Mouse (Mus musculus): Measurements from ENCODE around the gene Spred3.
"Not testable (repeated sequence)": the region's sequence is repeated elsewhere in the genome, so short reads cannot be mapped to it uniquely, and the experiment has no call there.

Gene Spred3

DNA sequence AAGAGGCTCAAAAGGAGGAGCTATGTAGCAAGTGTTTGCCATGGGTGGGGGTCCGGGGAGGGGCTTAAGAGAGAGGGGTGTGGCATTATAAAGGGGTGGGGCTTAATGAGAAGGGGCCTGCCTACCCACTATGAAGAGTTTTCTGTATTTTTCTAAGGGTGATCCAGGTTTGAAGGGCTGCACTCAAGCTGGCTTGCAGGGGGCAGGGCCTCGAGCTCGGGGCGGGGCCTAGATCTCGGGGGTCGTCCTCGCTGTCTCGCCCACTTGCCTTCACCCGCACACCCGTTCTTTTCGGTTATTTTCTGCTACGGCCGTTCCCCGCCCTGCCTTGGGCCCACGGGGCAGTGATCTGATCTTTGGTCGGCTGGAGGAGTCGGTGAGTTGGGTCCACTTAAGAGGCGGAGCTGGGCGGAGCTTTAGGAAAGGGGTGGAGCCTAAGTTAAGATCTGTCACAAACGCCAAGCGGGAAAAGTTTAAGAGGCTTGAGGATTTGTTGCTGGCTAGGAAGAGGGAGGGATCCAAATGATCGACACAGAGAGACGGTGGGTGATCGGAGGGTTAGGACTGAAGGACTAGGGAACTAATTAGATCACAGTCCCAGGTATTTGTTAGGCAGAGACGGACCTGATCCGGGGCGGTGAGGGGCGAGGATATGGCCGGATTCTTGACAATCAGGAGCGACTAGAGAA is at the start of gene Spred3, which contains the start of gene Ggn:
TSS of gene Spred3 (minus strand) at position 346 of the 689 bp plus-strand sequence.
TSS of gene Ggn (plus strand) at position 145 of the 689 bp plus-strand sequence.
- DNase-seq (ENCODE audit: low read depth in 2 of 2, low spot score in 2 of 2) = no peak

- no peak for DNase-seq (ENCODE audit: low read depth in 2 of 2, low spot score in 2 of 2)
These were observed 44.6 kb upstream of the Spred3 start for GRCm38 (mm10) chr7:29214846-29215245.

GRCm38 (mm10) chr7:29214236-29214635 is 44.0 kb upstream of the Spred3 start:
- no peak for DNase-seq (ENCODE audit: low read depth in 2 of 2, low spot score in 2 of 2)

GRCm38 (mm10) chr7:29213675-29214082 is 43.5 kb upstream of the Spred3 start, which contains the start of gene Catsperg1:
Gene Catsperg1, minus strand, starts transcription at chr7:29214035.
- DNase-seq (ENCODE audit: low read depth in 2 of 2, low spot score in 2 of 2) = no peak

DNA sequence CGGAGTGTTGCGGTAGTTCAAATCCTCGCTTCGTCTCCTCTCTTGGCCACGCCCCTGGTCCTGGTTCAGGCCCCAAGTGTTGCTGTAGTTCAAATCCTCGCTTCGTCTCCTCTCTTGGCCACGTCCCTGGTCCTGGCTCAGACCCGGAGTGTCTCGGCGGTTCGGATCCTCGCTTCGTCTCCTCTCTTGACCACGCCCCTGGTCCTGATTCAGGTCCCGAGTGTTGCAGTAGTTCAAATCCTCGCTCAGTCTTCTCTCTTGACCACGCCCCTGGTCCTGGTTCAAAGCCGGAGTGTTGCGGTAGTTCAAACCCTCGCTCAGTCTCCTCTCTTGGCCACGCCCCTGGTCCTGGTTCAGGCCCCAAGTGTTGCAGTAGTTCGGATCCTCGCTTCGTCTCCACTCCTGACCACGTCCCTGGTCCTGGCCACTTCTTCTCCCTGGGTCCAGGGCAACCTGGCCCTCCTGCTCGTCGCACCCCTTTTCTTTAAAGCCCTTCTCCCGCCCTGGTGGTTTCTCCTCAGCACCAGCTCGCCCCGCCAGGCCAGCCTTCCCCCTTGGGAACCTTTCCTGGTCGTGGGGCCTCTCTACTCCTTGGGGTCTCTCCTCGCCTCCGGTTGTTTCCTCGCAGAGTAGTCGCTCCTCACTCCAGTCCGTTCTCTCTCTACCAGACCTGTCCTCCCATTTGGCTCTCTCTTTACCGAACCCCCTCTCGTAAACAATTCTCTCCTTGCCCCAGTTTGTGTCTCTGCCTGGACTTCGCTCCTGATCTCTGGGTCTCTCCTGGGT is 42.8 kb upstream of the Spred3 start:
- DNase-seq (ENCODE audit: low read depth in 2 of 2, low spot score in 2 of 2) = not testable (repeated sequence)

- DNase-seq (ENCODE audit: low read depth in 2 of 2, low spot score in 2 of 2) = no peak
These were observed 42.1 kb upstream of the Spred3 start for GRCm38 (mm10) chr7:29212199-29212765.

- peak; percentile 67 to 85 for DNase-seq (ENCODE audit: low read depth in 2 of 2, low spot score in 2 of 2)
These were observed 41.4 kb upstream of the Spred3 start for GRCm38 (mm10) chr7:29211415-29212198.

GRCm38 (mm10) chr7:29211013-29211412 is 40.8 kb upstream of the Spred3 start:
- not testable (repeated sequence) for DNase-seq (ENCODE audit: low read depth in 2 of 2, low spot score in 2 of 2)

DNA sequence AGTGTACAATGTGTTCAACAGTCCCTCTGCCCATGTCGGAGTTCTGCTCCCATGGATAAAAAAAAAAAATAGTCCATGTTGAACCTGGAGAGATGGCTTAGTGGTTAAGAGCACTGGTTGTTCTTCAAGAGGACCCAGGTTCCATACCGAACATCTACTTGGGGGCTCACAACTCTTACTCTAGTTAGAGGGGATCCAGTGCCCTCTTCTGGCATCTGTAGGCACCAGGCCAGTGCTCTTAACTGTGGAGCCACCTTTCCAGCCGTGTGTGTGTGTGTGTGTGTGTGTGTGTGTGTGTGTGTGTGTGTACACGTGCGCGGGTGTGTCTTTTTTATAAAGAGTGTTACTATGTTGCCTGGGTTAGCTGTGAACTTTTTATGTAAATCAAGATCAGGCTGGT is 32.4 kb upstream of the Spred3 start:
- DNase-seq (ENCODE audit: low read depth in 2 of 2, low spot score in 2 of 2) = no peak

- DNase-seq (ENCODE audit: low read depth in 2 of 2, low spot score in 2 of 2) = not testable (repeated sequence)
These were observed 24.0 kb upstream of the Spred3 start for GRCm38 (mm10) chr7:29194230-29194629.

GRCm38 (mm10) chr7:29181323-29181722 is 11.1 kb upstream of the Spred3 start:
- DNase-seq (ENCODE audit: low read depth in 2 of 2, low spot score in 2 of 2) = not testable (repeated sequence)

DNA sequence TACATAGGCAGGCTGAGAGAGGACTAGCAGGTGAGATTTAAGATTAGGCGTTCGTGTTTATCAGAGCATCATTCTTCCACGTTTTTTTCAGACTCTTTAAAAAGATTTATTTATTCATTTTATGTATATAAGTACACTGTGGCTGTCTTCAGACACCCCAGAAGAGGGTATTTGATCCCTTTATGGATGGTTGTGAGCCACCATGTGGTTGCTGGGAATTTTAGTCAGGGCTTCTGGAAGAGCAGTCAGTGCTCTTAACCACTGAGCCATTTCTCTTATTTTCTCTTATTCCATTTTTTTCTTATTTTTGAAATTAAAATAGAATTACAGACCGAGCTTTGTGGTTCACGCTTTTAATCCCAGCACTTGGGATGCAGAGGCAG is 10.6 kb upstream of the Spred3 start:
- DNase-seq (ENCODE audit: low read depth in 2 of 2, low spot score in 2 of 2) = no peak

DNA sequence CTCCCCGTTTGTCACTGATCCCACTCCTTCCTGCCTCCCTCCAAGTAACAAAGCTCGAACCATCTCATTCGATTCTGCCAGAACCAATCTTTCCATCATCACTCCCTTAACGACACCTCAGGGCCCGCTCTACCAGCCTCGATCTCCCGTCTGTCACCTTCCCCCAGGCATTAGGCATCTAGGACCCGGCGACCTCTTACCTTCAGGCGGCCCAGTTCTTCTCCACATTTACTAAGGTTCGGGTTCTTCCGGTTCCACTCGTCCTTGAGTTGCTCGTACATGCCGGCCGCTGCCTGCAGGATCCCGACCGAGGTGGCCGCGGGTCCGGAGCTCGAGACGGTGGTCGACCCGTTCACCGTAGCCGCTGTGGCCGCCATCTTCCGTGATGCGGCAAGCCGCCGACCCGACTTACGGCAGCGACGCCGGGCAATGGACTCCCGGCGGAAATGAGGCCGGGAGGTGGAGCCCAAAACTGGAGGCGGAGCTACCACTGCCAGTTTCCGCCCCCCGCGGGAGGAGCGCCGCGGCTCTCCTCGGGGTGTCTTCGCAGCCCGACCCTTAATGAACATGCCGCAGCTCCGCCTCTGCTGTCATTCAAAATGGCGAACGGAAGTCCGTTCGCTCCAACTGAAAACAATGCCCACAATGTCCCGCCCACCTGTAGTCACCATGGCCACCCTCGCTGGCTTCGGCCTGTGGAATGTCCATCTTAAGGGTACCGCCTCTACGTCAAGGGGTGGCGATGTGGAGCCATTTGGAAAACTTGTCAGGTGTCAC is 10.1 kb upstream of the Spred3 start, which contains the start of gene Psmd8:
TSS of gene Psmd8 (minus strand) at position 625 of the 777 bp plus-strand sequence.
- peak; percentile 94 to 96 for DNase-seq (ENCODE audit: low read depth in 2 of 2, low spot score in 2 of 2)

GRCm38 (mm10) chr7:29179323-29179722 is 9.1 kb upstream of the Spred3 start:
- DNase-seq (ENCODE audit: low read depth in 2 of 2, low spot score in 2 of 2) = no peak

GRCm38 (mm10) chr7:29178106-29178505 is 7.9 kb upstream of the Spred3 start:
- no peak for DNase-seq (ENCODE audit: low read depth in 2 of 2, low spot score in 2 of 2)

- DNase-seq (ENCODE audit: low read depth in 2 of 2, low spot score in 2 of 2) = no peak
These were observed 2.3 kb upstream of the Spred3 start for GRCm38 (mm10) chr7:29172390-29173016.

- DNase-seq (ENCODE audit: low read depth in 2 of 2, low spot score in 2 of 2) = no peak
These were observed 1.4 kb upstream of the Spred3 start for GRCm38 (mm10) chr7:29171562-29172097.

GRCm38 (mm10) chr7:29170755-29171561 is 747 bp upstream of the Spred3 start:
- DNase-seq (ENCODE audit: low read depth in 2 of 2, low spot score in 2 of 2) = no peak

Data from CD8-positive naive resting alpha-beta T cell, adult 2 months (primary cell).